Mouse (Mus musculus): Measurements from ENCODE around the gene Zfp935. TPM values are rescaled to one million over a fixed set of nuclear protein-coding genes. Genes with fewer than 3 reads are reported as not detected.

Zfp935 gene
- polyA plus RNA-seq, 1 experiment from 2014 or later, result not detected

Small RNA genes within 50 kb of the gene (microRNA-seq; reads per million reads assigned to microRNA genes)
- not detected for gene Gm22256

Other genes starting within 250 kb of the Zfp935 start
- gene Gm3604, start 175.3 kb downstream of the Zfp935 start, polyA plus RNA-seq (2016; fragmentation: Nextera tagmentation; extraction: Ambion mirVana), result 3.6 and 3.9 TPM in 2 replicates
- gene Gm49359, start 91.7 kb downstream of the Zfp935 start, polyA plus RNA-seq (2016; fragmentation: Nextera tagmentation; extraction: Ambion mirVana), result 9.0 and 9.5 TPM in 2 replicates
- 12.0 and 14.8 TPM in 2 replicates for gene Zfp934, start 12.7 kb upstream of the Zfp935 start, polyA plus RNA-seq (2016; fragmentation: Nextera tagmentation; extraction: Ambion mirVana)
- gene 6720489N17Rik, start 65.7 kb upstream of the Zfp935 start, polyA plus RNA-seq (2016; fragmentation: Nextera tagmentation; extraction: Ambion mirVana), result 7.9 and 9.3 TPM in 2 replicates
- 17.5 and 18.6 TPM in 2 replicates for gene Platr25, start 202.2 kb upstream of the Zfp935 start, polyA plus RNA-seq (2016; fragmentation: Nextera tagmentation; extraction: Ambion mirVana)
- gene Gm5141, start 227.3 kb upstream of the Zfp935 start, polyA plus RNA-seq (2016; fragmentation: Nextera tagmentation; extraction: Ambion mirVana), result 5.7 and 6.4 TPM in 2 replicates

Measured in heart, embryonic 12.5 days (tissue).